In genomic region chr11:96666924-96667323, GRCm38 (mm10) we compare ENCODE assay signal across 9 mouse cellular contexts.
DNase-seq lines count a peak whose midpoint lies in the region; ATAC-seq and TF ChIP-seq lines count a peak whose summit lies in the region.
"Had no signal": no experiment of that assay in that cellular context is flagged by ENCODE, and none has a peak within 500 bp of the region (broad histone marks: within the 10 kb centered on the region; RNA-seq: fewer than 3 reads in every experiment).

No protein-coding gene starts in this region.

- 86% methylated on average over 3 of the region's 3 CpGs for WGBS in neural tube, embryonic 15.5 days
- WGBS in heart, embryonic 10.5 days, result 67% methylated on average over 3 of the region's 3 CpGs
- WGBS in forebrain, embryonic 16.5 days, result 78% methylated on average over 3 of the region's 3 CpGs

- no peaks in the 10 kb centered on the region for H3K9me3 ChIP-seq in ES-E14 (ENCODE audit: control insufficient read depth, insufficient read depth, low read depth, low read length)
- no peaks in the 10 kb centered on the region for H3K9me3 ChIP-seq in neural tube, embryonic 15.5 days (replicated peaks)
- H3K9me3 ChIP-seq in heart, embryonic 10.5 days, result no peaks in the 10 kb centered on the region
- no peaks in the 10 kb centered on the region for H3K9me3 ChIP-seq in forebrain, embryonic 16.5 days (ENCODE audit: control insufficient read depth, low read length)

- no peak overlapping the region; the same call in 1 of the 2 replicates for H3K27ac ChIP-seq in ES-E14 (ENCODE audit: insufficient read depth, low read depth, low read length, poor library complexity, severe bottlenecking)
- H3K27ac ChIP-seq in neural tube, embryonic 15.5 days (replicated peaks), result no peak overlapping the region
- no peak overlapping the region for H3K27ac ChIP-seq in heart, embryonic 10.5 days
- H3K27ac ChIP-seq in forebrain, embryonic 16.5 days (ENCODE audit: low read length), result no peak overlapping the region
- H3K27ac ChIP-seq: hindbrain, embryonic 14.5 days had no signal

- peak; percentile 76 for DNase-seq in CD4-positive helper T cell, adult 2 months (ENCODE audit: low read depth, low spot score)
- DNase-seq in ES-E14 (ENCODE audit: low read depth, low spot score), result peak; percentile 41
- DNase-seq in kidney, adult 9 months, result peak; percentile 32
- peak; percentile 75 to 85 for DNase-seq in natural killer cell, adult 2 months (ENCODE audit: low spot score in 2 of 2)
- no peak for DNase-seq in left cerebral cortex, adult 11 months (ENCODE audit: low spot score)
- DNase-seq in heart, embryonic 10.5 days (ENCODE audit: low spot score), result no peak

- no peaks in the 10 kb centered on the region for H3K27me3 ChIP-seq in neural tube, embryonic 15.5 days (replicated peaks)
- H3K27me3 ChIP-seq in heart, embryonic 10.5 days (ENCODE audit: insufficient read depth, poor library complexity, severe bottlenecking), result peaks cover 10% of the 10 kb centered on the region; the same call in 1 of the 2 replicates
- H3K27me3 ChIP-seq in forebrain, embryonic 16.5 days (replicated peaks; ENCODE audit: control insufficient read depth, insufficient read depth, low read length), result no peaks in the 10 kb centered on the region

- ATAC-seq in neural tube, embryonic 15.5 days (ENCODE audit: low FRiP score), result no peak
- ATAC-seq in forebrain, embryonic 16.5 days, result no peak

- H3K36me3 ChIP-seq in ES-E14 (ENCODE audit: control insufficient read depth, insufficient read depth, low read length, poor library complexity, severe bottlenecking), result no peaks in the 10 kb centered on the region
- no peaks in the 10 kb centered on the region for H3K36me3 ChIP-seq in neural tube, embryonic 15.5 days
- no peaks in the 10 kb centered on the region for H3K36me3 ChIP-seq in heart, embryonic 10.5 days
- no peaks in the 10 kb centered on the region for H3K36me3 ChIP-seq in forebrain, embryonic 16.5 days (ENCODE audit: control insufficient read depth, insufficient read depth)

- H3K4me3 ChIP-seq in ES-E14 (ENCODE audit: insufficient read depth in 1 of 2, low read depth in 1 of 2, low read length in 2 of 2, poor library complexity in 1 of 2, severe bottlenecking in 1 of 2), result no peak overlapping the region
- no peak overlapping the region for H3K4me3 ChIP-seq in neural tube, embryonic 15.5 days (replicated peaks)
- no peak overlapping the region for H3K4me3 ChIP-seq in heart, embryonic 10.5 days
- no peak overlapping the region for H3K4me3 ChIP-seq in forebrain, embryonic 16.5 days (replicated peaks; ENCODE audit: low read length)

- no peak overlapping the region for H3K4me2 ChIP-seq in neural tube, embryonic 15.5 days
- H3K4me2 ChIP-seq in forebrain, embryonic 16.5 days (ENCODE audit: low read length), result no peak overlapping the region
- H3K4me2 ChIP-seq: hindbrain, embryonic 14.5 days had no signal

- in situ Hi-C loops in ES-E14 (cut with MboI; ENCODE audit: low sequenced_read_pairs in 2 of 2, unreplicated experiment in 2 of 2), result no loop called here

- no peaks in the 10 kb centered on the region for H3K4me1 ChIP-seq in ES-E14 (ENCODE audit: control insufficient read depth in 2 of 2, insufficient read depth in 2 of 2, low read length in 2 of 2, poor library complexity in 1 of 2)
- H3K4me1 ChIP-seq in neural tube, embryonic 15.5 days, result no peaks in the 10 kb centered on the region
- peaks cover 13% of the 10 kb centered on the region; the same call in 1 of the 2 replicates for H3K4me1 ChIP-seq in heart, embryonic 10.5 days
- no peaks in the 10 kb centered on the region for H3K4me1 ChIP-seq in forebrain, embryonic 16.5 days (replicated peaks; ENCODE audit: control insufficient read depth, insufficient read depth, low read length)

- no peak overlapping the region for H3K9ac ChIP-seq in ES-E14 (ENCODE audit: insufficient read depth, low read depth, low read length, poor library complexity, severe bottlenecking)
- H3K9ac ChIP-seq in neural tube, embryonic 15.5 days (replicated peaks), result no peak overlapping the region
- no peak overlapping the region for H3K9ac ChIP-seq in forebrain, embryonic 16.5 days (replicated peaks; ENCODE audit: low read depth, low read length)
- H3K9ac ChIP-seq: hindbrain, embryonic 14.5 days had no signal

TF ChIP-seq in ES-E14, 5 proteins besides CTCF, POLR2A, EP300 and RAD21:
- TF ChIP-seq ZC3H11A (IDR thresholded peaks at IDR 0.05; ENCODE audit: borderline replicate concordance, low read depth, low read length), result no peak
- no peak for TF ChIP-seq MAFK (IDR thresholded peaks at IDR 0.05; ENCODE audit: insufficient read depth, low read depth, low read length)

Comparison
In these comparisons a context has a peak if more than half of its experiments do, and no peak if none do; other contexts are left out.
1. DNase-seq: peak in CD4-positive helper T cell, adult 2 months (single experiment), ES-E14 (single experiment), kidney, adult 9 months (single experiment) and natural killer cell, adult 2 months (2 of 2); none in left cerebral cortex, adult 11 months (single experiment) and heart, embryonic 10.5 days (single experiment).